Mouse (Mus musculus) left cerebral cortex, adult 18-20 months (tissue): ENCODE data around the gene Myo1d. TPM values are rescaled to one million over a fixed set of nuclear protein-coding genes. Genes with fewer than 3 reads are reported as not detected.
A peak's percentile ranks its signal among the peaks of the same experiment; 100 is the strongest.

Experiments used
- DNase-seq, 2 experiments: peaks; one replicate each; pipeline ENCODE4 v3.0.0; 2021 to 2022; ENCODE audit warnings: low spot score in 2 of 2, mixed read lengths in 1 of 2
- total RNA-seq, 2 experiments: library from RNA; stranded (reverse); gene quantifications; 2 replicates each; pipeline ENCODE4 v1.2.3; 2021

The Myo1d gene
- total RNA-seq, 2 experiments from 2014 or later: 6.4 to 7.8 TPM

DNA sequence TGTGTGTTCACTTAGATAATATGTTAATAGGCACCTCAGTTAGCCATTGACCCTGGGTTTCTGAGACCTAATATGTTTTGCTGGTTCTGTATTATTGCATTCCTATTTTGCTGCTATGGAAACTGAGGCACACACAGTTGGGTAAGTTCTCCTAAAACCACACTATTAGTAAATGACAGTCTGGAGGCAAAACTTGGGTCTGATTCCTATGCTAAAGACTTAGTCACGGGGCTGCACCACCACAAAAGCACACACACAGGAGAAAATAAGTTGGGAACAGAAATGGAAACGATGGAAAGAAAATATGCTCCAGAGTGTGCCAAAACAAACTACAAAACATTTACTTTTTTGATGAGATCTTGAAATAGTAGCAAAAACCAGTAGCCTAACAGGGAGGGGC, 45.1 kb downstream of the Myo1d start:
- DNase-seq: no peak

DNA sequence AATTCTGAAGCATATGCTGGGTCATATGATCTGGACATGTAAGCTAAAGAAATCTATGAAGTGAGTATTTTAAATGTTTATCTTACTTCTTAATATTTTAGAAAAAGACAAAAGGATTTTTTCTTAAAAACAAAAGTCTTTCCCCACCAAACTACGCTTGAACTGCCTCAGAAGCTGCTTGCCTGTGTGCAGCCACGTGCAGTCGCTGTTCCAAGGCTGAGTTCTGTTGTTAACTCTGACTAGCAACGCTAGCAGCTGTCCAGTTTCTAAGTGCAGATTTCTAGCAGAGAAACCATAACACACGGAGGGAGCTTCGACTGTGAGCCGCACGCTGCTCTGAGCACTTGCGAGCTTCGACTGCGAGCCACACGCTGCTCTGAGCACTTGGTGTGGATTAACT, 55.1 kb downstream of the Myo1d start:
- DNase-seq: peak; percentile 15 to 26

GRCm38 (mm10) chr11:80723406-80724047, 56.3 kb downstream of the Myo1d start:
- DNase-seq: no peak

- DNase-seq: no peak
Observed at GRCm38 (mm10) chr11:80719014-80719413, 60.8 kb downstream of the Myo1d start.

- no peak for DNase-seq
Observed at GRCm38 (mm10) chr11:80718036-80718435, 61.8 kb downstream of the Myo1d start.

GRCm38 (mm10) chr11:80715115-80715514, 64.7 kb downstream of the Myo1d start:
- DNase-seq: no peak

DNA sequence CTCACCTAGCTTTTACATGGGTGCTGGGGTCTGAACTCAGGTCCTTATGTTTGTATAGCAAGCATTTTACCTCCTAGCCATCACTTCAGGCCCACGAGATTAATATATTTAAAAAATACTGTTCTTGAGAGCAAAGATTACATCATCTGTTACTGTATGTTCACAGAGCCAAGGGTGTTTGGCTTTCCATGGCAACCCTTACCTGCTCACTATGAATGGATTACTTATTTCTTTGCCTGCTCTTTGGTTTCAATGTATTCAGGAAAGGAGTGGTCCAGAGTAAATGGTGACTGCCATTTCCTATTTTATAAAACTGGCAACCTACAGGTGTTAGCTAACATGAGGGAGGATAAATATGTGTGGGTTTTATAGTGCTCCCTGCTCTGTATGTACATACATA, 66.1 kb downstream of the Myo1d start:
- no peak for DNase-seq

DNA sequence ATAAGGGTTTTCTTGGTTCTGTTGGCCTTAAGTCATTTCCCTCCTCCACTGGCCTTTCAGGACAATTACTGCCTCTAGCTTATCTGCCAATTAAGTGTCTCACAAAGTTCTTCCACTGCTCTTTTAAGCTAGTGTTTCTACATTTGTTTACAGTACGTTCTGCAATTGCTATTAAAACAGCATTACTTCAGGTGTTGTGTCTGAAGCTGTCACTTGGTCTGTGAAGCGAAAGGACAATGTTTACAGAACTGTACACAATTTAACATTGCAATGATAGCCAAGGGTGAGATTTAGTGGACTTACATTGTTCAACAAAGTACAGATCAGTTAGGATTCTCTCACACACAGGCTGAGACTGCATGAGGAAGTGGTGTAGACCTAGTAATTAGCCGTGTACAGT, 67.6 kb downstream of the Myo1d start:
- no peak for DNase-seq

GRCm38 (mm10) chr11:80711336-80711735, 68.5 kb downstream of the Myo1d start:
- no peak for DNase-seq

- DNase-seq: no peak
Observed at GRCm38 (mm10) chr11:80700611-80701010, 79.2 kb downstream of the Myo1d start.

DNA sequence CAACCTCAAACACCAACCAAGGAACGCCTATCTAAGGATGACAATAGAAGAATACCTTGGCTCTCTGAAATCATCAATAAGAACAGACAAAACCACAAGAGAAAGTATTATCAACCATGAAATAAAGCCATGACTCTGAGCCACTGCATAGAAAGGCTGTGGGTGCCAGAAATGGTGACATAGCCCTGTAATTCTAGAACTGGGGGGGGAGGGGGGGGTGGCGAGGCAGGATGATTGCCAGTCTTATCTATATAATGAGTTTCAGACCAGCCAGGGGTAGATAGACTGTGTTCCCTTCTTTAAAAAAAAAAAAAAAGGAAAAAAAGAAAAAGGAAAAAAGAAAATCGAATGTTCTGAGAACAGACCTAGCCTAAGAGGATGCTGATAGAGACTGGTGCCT, 81.1 kb downstream of the Myo1d start:
- DNase-seq: no peak

DNA sequence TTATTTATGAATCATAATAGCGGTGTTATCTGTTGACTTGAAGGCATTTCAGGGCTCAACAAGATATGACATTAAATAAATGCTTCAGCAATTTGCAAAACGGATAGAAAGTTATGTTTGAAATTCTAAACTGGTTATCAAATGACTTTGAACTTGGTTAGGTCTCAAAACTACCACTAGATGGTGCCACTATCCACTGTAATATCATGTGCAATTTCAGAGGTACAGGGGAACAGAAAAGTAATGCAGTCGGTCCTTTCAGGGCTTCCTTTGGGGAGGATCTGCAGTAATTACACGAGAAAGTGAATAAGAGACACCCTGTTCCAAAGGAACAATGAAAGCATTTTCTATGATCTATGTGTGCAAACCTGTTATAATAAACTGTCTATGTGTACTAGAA, 83.5 kb downstream of the Myo1d start:
- peak in 1 of 2 experiments; percentile 7 for DNase-seq

DNA sequence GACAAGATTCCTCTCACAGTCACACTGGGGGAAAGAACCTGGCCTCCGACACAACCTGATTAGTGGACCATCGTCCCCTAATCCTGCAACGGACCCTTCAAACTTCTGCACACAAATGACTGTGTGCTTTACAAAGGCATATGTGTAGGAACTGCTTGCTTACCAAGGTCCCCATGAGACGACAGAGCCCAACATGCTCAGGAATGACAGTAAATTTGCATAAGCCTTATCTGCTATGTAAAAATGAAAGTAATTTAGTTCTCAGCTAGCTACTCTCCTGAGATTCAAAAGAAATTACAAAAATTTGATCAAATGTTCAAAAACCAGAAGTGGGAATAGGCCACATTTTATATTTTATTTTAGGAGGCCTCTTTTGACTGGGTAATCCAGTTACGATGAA, 95.2 kb downstream of the Myo1d start:
- DNase-seq: no peak

DNA sequence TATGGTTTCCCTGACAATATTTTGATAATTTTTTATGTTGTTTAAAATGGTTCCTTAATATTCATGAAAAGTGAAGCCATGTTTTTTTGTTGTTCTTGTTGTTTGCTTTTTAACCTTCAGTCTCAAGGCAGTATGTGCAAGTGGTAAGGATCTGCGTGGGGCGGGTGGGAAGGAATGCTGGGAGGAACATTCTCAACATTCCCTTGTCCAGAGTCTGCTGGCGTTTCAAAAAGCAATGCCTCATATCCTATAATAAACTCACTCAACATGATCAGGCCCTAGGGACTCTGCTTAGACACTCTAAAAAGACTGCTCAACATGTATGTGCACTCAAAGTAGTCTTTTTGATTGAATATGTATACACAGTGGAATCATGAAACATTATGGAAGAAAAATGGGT, 97.1 kb downstream of the Myo1d start:
- no peak for DNase-seq

- no peak for DNase-seq
Observed at GRCm38 (mm10) chr11:80673013-80673412, 106.8 kb downstream of the Myo1d start.

DNA sequence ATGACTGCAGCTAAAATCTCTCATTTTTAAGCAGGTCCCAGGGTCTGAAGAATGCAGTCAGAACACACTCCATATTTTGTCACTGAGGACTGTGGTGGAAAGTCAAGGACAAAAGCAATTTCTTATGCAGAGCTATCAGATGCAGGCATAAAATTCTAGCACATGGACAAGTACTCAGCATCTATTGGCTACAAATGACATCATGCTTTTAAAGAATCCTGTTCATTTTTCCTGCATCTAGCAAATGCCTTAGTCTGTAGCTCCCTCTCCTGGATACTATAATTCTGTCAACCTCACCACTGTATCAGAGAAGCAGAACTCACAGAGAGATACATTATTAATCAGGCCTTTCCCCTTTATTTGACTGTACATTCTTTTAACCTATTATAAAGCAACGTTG, 109.4 kb downstream of the Myo1d start:
- DNase-seq: peak; percentile 21 to 28

DNA sequence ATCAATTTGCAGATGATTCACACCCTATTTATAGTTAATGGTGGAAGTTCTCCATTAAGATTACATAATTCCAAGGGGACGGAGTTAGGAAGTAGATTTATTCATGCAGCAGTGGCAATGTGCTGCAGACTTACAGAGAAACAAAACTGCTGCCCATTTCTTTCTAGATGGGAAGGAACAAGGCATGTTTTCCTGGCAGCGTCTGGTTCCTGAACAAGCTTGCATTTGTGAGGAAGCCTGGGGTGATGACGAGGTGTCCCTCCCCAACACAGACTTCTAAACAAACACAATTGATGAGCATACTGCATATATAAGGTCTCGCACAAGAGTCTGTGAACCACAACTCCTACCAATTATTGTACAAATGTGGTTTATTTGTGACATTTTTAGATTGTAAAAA, 109.9 kb downstream of the Myo1d start:
- DNase-seq: peak in 1 of 2 experiments; percentile 20

- DNase-seq: no peak
Observed at GRCm38 (mm10) chr11:80666211-80666610, 113.6 kb downstream of the Myo1d start.

- DNase-seq: peak in 1 of 2 experiments; percentile 23
Observed at GRCm38 (mm10) chr11:80664261-80664660, 115.6 kb downstream of the Myo1d start.

DNA sequence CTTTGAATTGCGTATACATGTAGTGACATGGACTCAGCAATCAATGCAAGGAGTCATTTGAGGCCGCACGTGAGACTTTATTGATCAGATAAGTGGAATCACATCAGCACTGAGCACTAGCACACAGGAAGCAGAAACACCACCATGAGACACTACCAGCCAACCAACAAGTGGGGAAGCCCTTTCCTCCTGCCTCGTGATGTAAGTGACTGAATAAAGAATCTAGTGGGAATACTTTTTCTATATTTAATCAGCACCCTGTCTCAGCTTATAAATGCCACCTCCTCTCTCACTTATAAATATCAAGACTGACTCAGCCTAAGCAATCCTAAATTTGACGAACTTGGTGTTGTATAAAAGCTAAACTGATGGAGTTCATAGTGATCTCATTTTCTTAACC, 134.7 kb downstream of the Myo1d start:
- peak; percentile 29 to 39 for DNase-seq

- no peak for DNase-seq
Observed at GRCm38 (mm10) chr11:80628992-80629865, 150.6 kb downstream of the Myo1d start.

- DNase-seq: no peak
Observed at GRCm38 (mm10) chr11:80628581-80628980, 151.2 kb downstream of the Myo1d start.

GRCm38 (mm10) chr11:80623038-80623380, 156.8 kb downstream of the Myo1d start:
- peak; percentile 47 to 53 for DNase-seq
